ENCODE assay signal across 12 mouse cellular contexts in genomic region chr15:62952487-62953214, GRCm38 (mm10).
DNase-seq lines count a peak whose midpoint lies in the region; ATAC-seq and TF ChIP-seq lines count a peak whose summit lies in the region.
"Had no signal": no experiment of that assay in that cellular context is flagged by ENCODE, and none has a peak within 500 bp of the region (broad histone marks: within the 10 kb centered on the region; RNA-seq: fewer than 3 reads in every experiment).

No protein-coding gene starts in this region.

- no peaks in the 10 kb centered on the region for H3K27me3 ChIP-seq in heart, postnatal 0 days (ENCODE audit: control insufficient read depth, insufficient read depth, low read length)
- H3K27me3 ChIP-seq in heart, adult 2 months (ENCODE audit: control insufficient read depth, insufficient read depth, low read length): no peaks in the 10 kb centered on the region
- H3K27me3 ChIP-seq in limb, embryonic 15.5 days: no peaks in the 10 kb centered on the region
- H3K27me3 ChIP-seq: CH12.LX; hindbrain, embryonic 15.5 days had no signal

- no peaks in the 10 kb centered on the region for H3K4me1 ChIP-seq in heart, postnatal 0 days (ENCODE audit: control insufficient read depth, insufficient read depth)
- no peaks in the 10 kb centered on the region for H3K4me1 ChIP-seq in heart, adult 2 months (ENCODE audit: control insufficient read depth, insufficient read depth, low read length)
- no peaks in the 10 kb centered on the region; the same call in 1 of the 2 replicates for H3K4me1 ChIP-seq in limb, embryonic 15.5 days
- H3K4me1 ChIP-seq: hindbrain, embryonic 15.5 days had no signal

- H3K9ac ChIP-seq in heart, postnatal 0 days (replicated peaks; ENCODE audit: low read depth, low read length): no peak overlapping the region
- H3K9ac ChIP-seq in heart, adult 2 months (ENCODE audit: low read depth, low read length): no peak overlapping the region
- H3K9ac ChIP-seq in limb, embryonic 15.5 days: no peak overlapping the region
- H3K9ac ChIP-seq: hindbrain, embryonic 15.5 days had no signal

- H3K27ac ChIP-seq in heart, postnatal 0 days (ENCODE audit: low read depth): peak overlapping the region; percentile 41; the same call in 1 of the 2 replicates
- H3K27ac ChIP-seq in heart, adult 2 months: no peak overlapping the region
- peak overlapping the region; percentile 62 for H3K27ac ChIP-seq in limb, embryonic 15.5 days
- H3K27ac ChIP-seq: hindbrain, embryonic 15.5 days had no signal

- H3K36me3 ChIP-seq in heart, postnatal 0 days (replicated peaks; ENCODE audit: control insufficient read depth, insufficient read depth, low read length): no peaks in the 10 kb centered on the region
- no peaks in the 10 kb centered on the region for H3K36me3 ChIP-seq in heart, adult 2 months (ENCODE audit: control insufficient read depth, insufficient read depth, low read length)
- H3K36me3 ChIP-seq in limb, embryonic 15.5 days: no peaks in the 10 kb centered on the region
- H3K36me3 ChIP-seq: hindbrain, embryonic 15.5 days had no signal

- TF ChIP-seq EP300 in heart, postnatal 0 days (IDR thresholded peaks at IDR 0.05; ENCODE audit: low read depth): no peak
- no peak for TF ChIP-seq EP300 in heart, adult 2 months (IDR thresholded peaks at IDR 0.05; ENCODE audit: insufficient read depth, low read depth, low read length)

- 71% methylated on average over 5 of the region's 5 CpGs for WGBS in heart, postnatal 0 days
- 66% methylated on average over 5 of the region's 5 CpGs for WGBS in heart, adult 2 months
- WGBS in limb, embryonic 15.5 days: 45% methylated on average over 5 of the region's 5 CpGs

- no peaks in the 10 kb centered on the region for H3K9me3 ChIP-seq in heart, postnatal 0 days (replicated peaks; ENCODE audit: control insufficient read depth, low read length)
- H3K9me3 ChIP-seq in limb, embryonic 15.5 days: no peaks in the 10 kb centered on the region
- H3K9me3 ChIP-seq: hindbrain, embryonic 15.5 days had no signal

- no peak for TF ChIP-seq CTCF in heart, postnatal 0 days (IDR thresholded peaks at IDR 0.05; ENCODE audit: low read depth)
- TF ChIP-seq CTCF in heart, adult 2 months (IDR thresholded peaks at IDR 0.05): no peak

- no peak for TF ChIP-seq POLR2A in heart, adult 2 months (IDR thresholded peaks at IDR 0.05; ENCODE audit: insufficient read depth, low read depth, low read length)

- no peak for DNase-seq in heart, postnatal 0 days (ENCODE audit: low spot score)
- no peak for DNase-seq in heart, adult 2 months
- DNase-seq in retina, postnatal 1 day: peak; percentile 5
- DNase-seq in retina, embryonic 14.5 days (ENCODE audit: low spot score): no peak
- DNase-seq in thymus, postnatal 36 days: no peak
- no peak for DNase-seq in right cerebral cortex, postnatal 14 days
- DNase-seq: cerebellum, adult 8-10 months; kidney, postnatal 14 days; layer of hippocampus, postnatal 36 days had no signal

- H3K4me3 ChIP-seq in heart, postnatal 0 days (ENCODE audit: low read depth, low read length): no peak overlapping the region
- no peak overlapping the region for H3K4me3 ChIP-seq in heart, adult 2 months
- H3K4me3 ChIP-seq in limb, embryonic 15.5 days: no peak overlapping the region
- H3K4me3 ChIP-seq: hindbrain, embryonic 15.5 days had no signal

- H3K4me2 ChIP-seq in heart, postnatal 0 days (ENCODE audit: low read depth, low read length): no peak overlapping the region
- no peak overlapping the region for H3K4me2 ChIP-seq in limb, embryonic 15.5 days
- H3K4me2 ChIP-seq: hindbrain, embryonic 15.5 days had no signal

- intact Hi-C loops in heart, adult 2 months (cut with DNase I): no loop called here

- no peak for ATAC-seq in heart, postnatal 0 days (ENCODE audit: insufficient read depth, low read depth)
- ATAC-seq in limb, embryonic 15.5 days (ENCODE audit: insufficient number of reproducible peaks, low FRiP score, low TSS enrichment, low read depth): no peak

- H3K79me2 ChIP-seq in heart, adult 2 months (replicated peaks; ENCODE audit: control insufficient read depth, insufficient read depth, low read length): no peaks in the 10 kb centered on the region
